Mouse (Mus musculus) midbrain, postnatal 0 days (tissue): ENCODE data around the gene Tbc1d16. TPM values are rescaled to one million over a fixed set of nuclear protein-coding genes. Genes with fewer than 3 reads are reported as not detected.

Experiments
- ATAC-seq: fragments of 200-750 bp; cut with Nextera tagmentation; 2 replicates; pipeline ENCODE4 v1.8.0; 2017; ENCODE audit warnings: moderate number of reproducible peaks, mild to moderate bottlenecking, moderate TSS enrichment, moderate library complexity; ENCODE audit not compliant: low FRiP score
- DNase-seq: peaks from one replicate; pipeline ENCODE4 v3.0.0-alpha.2; 2015; ENCODE audit warnings: low spot score
- H3K27ac ChIP-seq: fragments of 300-500 bp; sonication (generic); 2 replicates; pipeline ENCODE4 v1.5.1; 2014; ENCODE audit warnings: low read depth, mild to moderate bottlenecking, low read length, mixed read lengths
- H3K27me3 ChIP-seq: fragments of 300-500 bp; sonication (generic); 2 replicates; pipeline ENCODE4 v1.6.1; 2014; ENCODE audit warnings: low read length, control low read depth, mixed read lengths; ENCODE audit not compliant: insufficient read depth
- H3K36me3 ChIP-seq: fragments of 300-500 bp; sonication (generic); 2 replicates; pipeline ENCODE4 v1.6.1; 2014; ENCODE audit warnings: low read length, control low read depth, mixed read lengths; ENCODE audit not compliant: insufficient read depth
- H3K4me1 ChIP-seq: fragments of 300-500 bp; sonication (generic); 2 replicates; pipeline ENCODE4 v1.6.1; 2014; ENCODE audit warnings: mild to moderate bottlenecking, control low read depth, antibody characterized with exemption, low read length, mixed read lengths; ENCODE audit not compliant: insufficient read depth
- H3K4me2 ChIP-seq: fragments of 300-500 bp; sonication (generic); 2 replicates; pipeline ENCODE4 v1.6.1; 2014; ENCODE audit warnings: low read depth, mild to moderate bottlenecking, low read length, mixed read lengths; ENCODE audit not compliant: poor library complexity, severe bottlenecking
- H3K4me3 ChIP-seq: fragments of 300-500 bp; sonication (generic); 2 replicates; pipeline ENCODE4 v1.5.1; 2014; ENCODE audit warnings: low read depth, mild to moderate bottlenecking, low read length, moderate library complexity
- H3K9ac ChIP-seq: fragments of 300-500 bp; sonication (generic); replicated peaks from 2 replicates; pipeline ENCODE4 v1.6.1; 2014; ENCODE audit warnings: mild to moderate bottlenecking, low read length, moderate library complexity, mixed read lengths; ENCODE audit not compliant: poor library complexity, severe bottlenecking
- H3K9me3 ChIP-seq: fragments of 300-500 bp; sonication (generic); 2 replicates; pipeline ENCODE4 v1.6.1; 2016; ENCODE audit warnings: low read length, control low read depth
- CTCF ChIP-seq: IDR thresholded peaks from 2 replicates; pipeline ENCODE4 v1.5.1; 2016; ENCODE audit warnings: antibody characterized with exemption, mild to moderate bottlenecking
- WGBS: fragments of 180-500 bp; shearing (Covaris S2); extraction: QIAGEN DNeasy Blood & Tissue Kit; methylation state at CpG from one replicate; pipeline ENCODE4 v1.1.7; 2014; 5-methylcytosine and 5-hydroxymethylcytosine counted together
- polyA plus RNA-seq: library from polyadenylated mRNA; unstranded; fragments of >200 nt; fragmentation: Nextera tagmentation; extraction: Ambion mirVana; gene quantifications from 2 replicates; pipeline ENCODE4 v1.2.1, GENCODE M21; 2015
- total RNA-seq: library from RNA; depleted of rRNA; stranded (reverse); fragments of >200 nt; gene quantifications from 2 replicates; pipeline ENCODE4 v1.2.3, GENCODE M21; 2014

The Tbc1d16 gene
- total and polyA plus RNA-seq, 2 experiments from 2014 or later = 43.5 to 152 TPM

DNA sequence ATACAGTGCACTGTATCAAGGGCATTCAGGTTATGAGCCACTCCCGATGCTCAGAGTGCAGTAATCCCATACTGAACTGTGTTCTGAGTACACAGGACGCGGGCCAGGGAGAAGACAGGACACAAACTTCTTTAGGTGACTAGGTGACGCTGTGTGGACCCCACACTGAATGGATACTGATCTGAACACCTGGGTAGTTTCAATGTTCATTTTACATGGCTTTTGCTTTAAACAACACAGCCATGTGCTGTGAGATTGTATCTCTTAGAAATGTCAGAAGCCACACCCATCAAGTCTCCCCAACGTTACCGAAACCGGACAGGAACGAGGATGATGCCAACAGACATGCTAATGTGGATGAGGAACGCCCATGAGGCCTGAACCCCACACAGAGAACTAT, 35.7 kb downstream of the Tbc1d16 start:
- DNase-seq = no peak
- Histone ChIP-seq H3K9me3 (no peaks in the 10 kb centered on the region), H3K27me3 (no peaks in the 10 kb centered on the region), H3K4me1 (peaks cover 2% of the 10 kb centered on the region; the same call in 1 of the 2 replicates), H3K4me2 (no peak overlapping the region), H3K4me3 (no peak overlapping the region), H3K27ac (no peak overlapping the region), H3K36me3 (no peaks in the 10 kb centered on the region; the same call in 1 of the 2 replicates), H3K9ac (no peak overlapping the region)
- no peak for ATAC-seq
- WGBS = 88% methylated on average over 9 of the region's 9 CpGs
- TF ChIP-seq CTCF = no peak

- WGBS = 89% methylated on average over 5 of the region's 5 CpGs
Measured at GRCm38 (mm10) chr11:119192176-119192575, 36.1 kb downstream of the Tbc1d16 start.

GRCm38 (mm10) chr11:119191606-119192081, 36.7 kb downstream of the Tbc1d16 start:
- Histone ChIP-seq H3K36me3 (no peaks in the 10 kb centered on the region; the same call in 1 of the 2 replicates), H3K27ac (no peak overlapping the region), H3K4me3 (no peak overlapping the region), H3K4me1 (peaks cover 2% of the 10 kb centered on the region; the same call in 1 of the 2 replicates), H3K27me3 (no peaks in the 10 kb centered on the region), H3K9ac (no peak overlapping the region), H3K4me2 (no peak overlapping the region), H3K9me3 (no peaks in the 10 kb centered on the region)
- no peak for TF ChIP-seq CTCF
- WGBS = 89% methylated on average over 9 of the region's 9 CpGs
- DNase-seq (no peak), ATAC-seq (no peak)

More at GRCm38 (mm10) chr11:119192176-119192575, 36.1 kb downstream of the Tbc1d16 start:
- H3K4me3 ChIP-seq = no peak overlapping the region
- ATAC-seq = no peak
- H3K4me1 ChIP-seq = peaks cover 2% of the 10 kb centered on the region; the same call in 1 of the 2 replicates
- no peaks in the 10 kb centered on the region; the same call in 1 of the 2 replicates for H3K36me3 ChIP-seq
- no peak overlapping the region for H3K27ac ChIP-seq
- DNase-seq = no peak
- TF ChIP-seq CTCF = no peak
- H3K9me3 ChIP-seq = no peaks in the 10 kb centered on the region
- no peak overlapping the region for H3K4me2 ChIP-seq
- no peak overlapping the region for H3K9ac ChIP-seq
- H3K27me3 ChIP-seq = no peaks in the 10 kb centered on the region

DNA sequence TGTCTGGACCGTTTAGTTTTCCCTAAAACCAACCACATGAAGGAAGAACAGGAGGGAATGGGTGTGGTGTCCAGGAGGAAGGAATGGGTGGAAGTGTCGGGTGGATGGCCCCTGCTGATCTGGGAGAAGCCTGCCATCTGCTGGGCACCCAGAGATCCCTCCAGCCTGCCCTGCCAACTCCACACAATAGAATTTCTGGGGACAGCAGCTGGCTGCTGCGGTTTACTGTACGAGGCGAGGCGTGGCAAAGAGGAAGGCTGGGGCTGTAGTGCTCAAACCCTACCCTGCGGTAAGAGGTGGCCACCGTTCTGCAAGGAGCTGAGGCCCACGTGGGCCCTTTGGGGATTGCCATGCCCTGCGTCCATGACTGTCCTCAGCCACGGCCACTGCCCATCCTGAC, 37.8 kb downstream of the Tbc1d16 start:
- no peaks in the 10 kb centered on the region; the same call in 1 of the 2 replicates for H3K36me3 ChIP-seq
- WGBS = 16% methylated on average over 11 of the region's 11 CpGs
- DNase-seq = peak; percentile 81
- ATAC-seq = peak; percentile 68; the same call in 1 of the 2 replicates
- H3K9me3 ChIP-seq = no peaks in the 10 kb centered on the region
- H3K27ac ChIP-seq = peak overlapping the region; percentile 48
- H3K4me2 ChIP-seq = no peak overlapping the region
- no peak overlapping the region for H3K4me3 ChIP-seq
- 0 out of 2 replicates have a peak overlapping the region, but pooled peaks have one; percentile 37 for H3K9ac ChIP-seq
- no peaks in the 10 kb centered on the region for H3K27me3 ChIP-seq
- peak; percentile 86 for TF ChIP-seq CTCF
- H3K4me1 ChIP-seq = peaks cover 2% of the 10 kb centered on the region; the same call in 1 of the 2 replicates

DNA sequence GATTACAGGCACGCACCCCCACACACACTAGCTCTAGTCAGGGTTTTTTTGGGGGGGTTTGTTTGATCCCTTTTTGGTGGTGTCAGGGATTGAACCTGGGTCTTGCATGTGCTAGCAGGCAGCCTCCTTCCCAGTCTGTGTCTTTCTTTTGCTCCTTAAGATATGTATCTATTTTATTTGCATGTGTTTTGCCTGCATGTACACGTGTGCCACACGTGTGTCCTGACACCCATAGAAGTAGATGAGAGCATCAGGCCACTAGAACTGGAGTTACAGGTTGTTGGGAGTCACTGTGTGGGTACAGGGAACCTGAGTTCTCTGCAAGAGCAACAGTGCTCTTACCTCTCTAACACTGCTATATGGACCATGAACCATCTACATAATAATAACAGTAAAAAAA, 39.0 kb downstream of the Tbc1d16 start:
- Histone ChIP-seq H3K36me3 (no peaks in the 10 kb centered on the region; the same call in 1 of the 2 replicates), H3K9me3 (no peaks in the 10 kb centered on the region), H3K4me2 (no peak overlapping the region), H3K9ac (no peak overlapping the region), H3K27me3 (no peaks in the 10 kb centered on the region), H3K4me3 (no peak overlapping the region), H3K27ac (no peak overlapping the region), H3K4me1 (peaks cover 2% of the 10 kb centered on the region; the same call in 1 of the 2 replicates)
- 95% methylated on average over 3 of the region's 3 CpGs for WGBS
- TF ChIP-seq CTCF = no peak
- DNase-seq = no peak
- ATAC-seq = no peak

DNA sequence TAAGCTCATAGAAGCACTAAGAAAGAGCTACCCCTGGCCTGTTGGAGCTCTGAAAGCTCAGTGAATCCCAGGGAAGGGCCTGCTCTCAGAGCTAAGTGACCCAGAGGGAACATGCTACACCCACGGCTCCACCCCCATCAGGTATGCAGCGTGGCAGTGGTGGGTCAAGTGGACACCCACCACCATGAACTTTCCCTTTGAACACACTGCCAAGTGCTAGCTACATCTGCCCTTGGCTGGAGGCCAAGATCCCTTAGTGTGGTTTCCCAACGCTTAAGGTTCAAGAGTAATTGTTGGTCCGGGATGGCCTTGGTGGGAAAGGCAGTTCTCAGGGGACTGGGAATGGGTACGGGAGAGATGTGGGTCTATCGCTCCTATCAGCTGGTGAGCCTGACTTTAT, 39.9 kb downstream of the Tbc1d16 start:
- no peak for TF ChIP-seq CTCF
- no peaks in the 10 kb centered on the region; the same call in 1 of the 2 replicates for H3K36me3 ChIP-seq
- no peak overlapping the region for H3K4me3 ChIP-seq
- H3K27me3 ChIP-seq = no peaks in the 10 kb centered on the region
- no peak overlapping the region for H3K4me2 ChIP-seq
- H3K9ac ChIP-seq = no peak overlapping the region
- no peaks in the 10 kb centered on the region for H3K9me3 ChIP-seq
- no peak for DNase-seq
- no peak overlapping the region for H3K27ac ChIP-seq
- ATAC-seq = no peak
- peaks cover 2% of the 10 kb centered on the region; the same call in 1 of the 2 replicates for H3K4me1 ChIP-seq
- 60% methylated on average over 6 of the region's 6 CpGs for WGBS
